ENCODE assay signal across 7 mouse cellular contexts in the genomic region with DNA sequence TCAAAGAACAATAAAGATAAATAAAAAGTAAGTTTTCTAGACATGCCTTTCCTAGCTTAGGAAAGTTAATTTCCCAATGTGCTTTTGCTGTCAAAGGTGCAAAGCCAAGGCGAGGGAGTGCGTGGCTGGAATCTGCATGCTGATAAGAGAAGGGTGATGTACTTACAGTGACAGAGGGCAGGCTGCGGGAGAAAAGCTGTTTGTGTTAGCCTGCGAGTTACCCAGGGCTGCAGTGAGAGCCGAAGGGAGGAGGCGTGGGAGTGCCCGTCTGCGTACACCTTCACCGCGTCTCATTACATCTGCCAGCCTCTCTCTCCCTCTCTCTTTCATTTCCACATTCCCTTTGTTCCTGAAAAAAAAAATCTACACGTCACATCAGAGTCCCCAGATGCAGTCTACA. TPM values are rescaled to one million over a fixed set of nuclear protein-coding genes. Genes with fewer than 3 reads are reported as not detected.
A peak's percentile ranks its signal among the peaks of the same experiment; 100 is the strongest.
DNase-seq lines count a peak whose midpoint lies in the region; ATAC-seq lines count a peak whose summit lies in the region.

A gene (minus strand): TSS at position 286 of the 400 bp plus-strand sequence.

- H3K4me1 ChIP-seq in intestine, embryonic 15.5 days (replicated peaks): peaks cover 16% of the 10 kb centered on the region
- peaks cover 38% of the 10 kb centered on the region for H3K4me1 ChIP-seq in liver, embryonic 12.5 days
- H3K4me1 ChIP-seq in neural tube, embryonic 14.5 days (ENCODE audit: control insufficient read depth, insufficient read depth, low read length): 0 out of 2 replicates have a peak, but pooled peaks cover 12% of the 10 kb centered on the region

- H3K36me3 ChIP-seq in intestine, embryonic 15.5 days: no peaks in the 10 kb centered on the region
- no peaks in the 10 kb centered on the region for H3K36me3 ChIP-seq in liver, embryonic 12.5 days
- no peaks in the 10 kb centered on the region for H3K36me3 ChIP-seq in neural tube, embryonic 14.5 days (ENCODE audit: control insufficient read depth, insufficient read depth, low read length)

- peak within 1 kb of the TSS; percentile 47 for H3K4me3 ChIP-seq in intestine, embryonic 15.5 days (replicated peaks)
- H3K4me3 ChIP-seq in liver, embryonic 12.5 days: peak within 1 kb of the TSS; percentile 56
- H3K4me3 ChIP-seq in neural tube, embryonic 14.5 days (ENCODE audit: low read depth, low read length): peak within 1 kb of the TSS; percentile 41

- peak; percentile 30 for DNase-seq in adrenal gland, adult 2 months
- no peak for DNase-seq in gastrocnemius, postnatal 25 days
- no peak for DNase-seq in thymus, postnatal 10 days (ENCODE audit: low spot score in 2 of 2)

- WGBS in intestine, embryonic 15.5 days: 1% methylated on average over 11 of the region's 11 CpGs
- WGBS in liver, embryonic 12.5 days (ENCODE audit: insufficient replicate concordance): 2% methylated on average over 11 of the region's 11 CpGs
- 1% methylated on average over 11 of the region's 11 CpGs for WGBS in neural tube, embryonic 14.5 days

- no peak within 1 kb of the TSS for H3K27ac ChIP-seq in intestine, embryonic 15.5 days
- no peak within 1 kb of the TSS for H3K27ac ChIP-seq in liver, embryonic 12.5 days
- H3K27ac ChIP-seq in neural tube, embryonic 14.5 days (ENCODE audit: low read depth, low read length): peak within 1 kb of the TSS; percentile 48

- H3K9me3 ChIP-seq in intestine, embryonic 15.5 days: no peaks in the 10 kb centered on the region
- H3K9me3 ChIP-seq in liver, embryonic 12.5 days (replicated peaks): no peaks in the 10 kb centered on the region
- no peaks in the 10 kb centered on the region for H3K9me3 ChIP-seq in neural tube, embryonic 14.5 days (ENCODE audit: control insufficient read depth, low read length)

- H3K9ac ChIP-seq in intestine, embryonic 15.5 days: peak within 1 kb of the TSS; percentile 47
- no peak within 1 kb of the TSS for H3K9ac ChIP-seq in liver, embryonic 12.5 days
- peak within 1 kb of the TSS; percentile 17; the same call in 1 of the 2 replicates for H3K9ac ChIP-seq in neural tube, embryonic 14.5 days (replicated peaks; ENCODE audit: low read depth, low read length)

- ATAC-seq in common myeloid progenitor, adult 5-6 weeks (replicated peaks; ENCODE audit: low read depth, poor library complexity, severe bottlenecking): 0 out of 2 replicates have a peak, but pooled peaks have one; percentile 16
- ATAC-seq in intestine, embryonic 15.5 days: no peak
- ATAC-seq in liver, embryonic 12.5 days: no peak
- no peak for ATAC-seq in neural tube, embryonic 14.5 days (ENCODE audit: low read depth)

- H3K4me2 ChIP-seq in intestine, embryonic 15.5 days (replicated peaks): peak within 1 kb of the TSS; percentile 96
- peak within 1 kb of the TSS; percentile 84 for H3K4me2 ChIP-seq in liver, embryonic 12.5 days
- H3K4me2 ChIP-seq in neural tube, embryonic 14.5 days (ENCODE audit: low read depth, low read length): peak within 1 kb of the TSS; percentile 98

- peaks cover 39% of the 10 kb centered on the region for H3K27me3 ChIP-seq in intestine, embryonic 15.5 days (replicated peaks)
- peaks cover 84% of the 10 kb centered on the region for H3K27me3 ChIP-seq in liver, embryonic 12.5 days (replicated peaks)
- H3K27me3 ChIP-seq in neural tube, embryonic 14.5 days (ENCODE audit: control insufficient read depth, insufficient read depth, low read length): peaks cover 21% of the 10 kb centered on the region

RNA-seq across cellular contexts. Expression of the gene that starts here (rescaled TPM):
- total RNA-seq in adrenal gland, adult 2 months (2021): 10 to 100 TPM; 22.1 to 22.7 TPM
- polyA plus RNA-seq in adrenal gland, adult 2 months (2012; rRNA removed): 3.7 and 4.4 TPM in 2 replicates
- total RNA-seq in common myeloid progenitor, adult 5-6 weeks (2017): 5.4 and 6.3 TPM in 2 replicates
- 100 to 1,000 TPM; 122 to 140 TPM for total RNA-seq in gastrocnemius, postnatal 25 days (2021)
- polyA plus RNA-seq in intestine, embryonic 15.5 days (2015; fragmentation: Nextera tagmentation; extraction: Ambion mirVana): 36.1 and 40.1 TPM in 2 replicates
- 54.2 and 61.1 TPM in 2 replicates for polyA plus RNA-seq in liver, embryonic 12.5 days (2016; fragmentation: Nextera tagmentation; extraction: Ambion mirVana)
- polyA plus RNA-seq in neural tube, embryonic 14.5 days (2014; fragmentation: Nextera tagmentation; extraction: Ambion mirVana): 40.9 and 51.2 TPM in 2 replicates

Comparison
In these comparisons a context has a peak if more than half of its experiments do, and no peak if none do; other contexts are left out.
1. RNA of the gene that starts here (total RNA-seq): 122 to 140 TPM in gastrocnemius, postnatal 25 days; 22.1 to 22.7 TPM in adrenal gland, adult 2 months and 5.4 to 6.3 TPM in common myeloid progenitor, adult 5-6 weeks; every median in the first group is over 4 times any median in the second.
2. Peak in every context shown above with its lines, with median percentiles within 50 percentile points of each other: H3K4me2 ChIP-seq and H3K4me3 ChIP-seq.